Mouse (Mus musculus) forebrain, embryonic 11.5 days (tissue): ENCODE measurements around the gene Wdr19. TPM values are rescaled to one million over a fixed set of nuclear protein-coding genes. Genes with fewer than 3 reads are reported as not detected.

Source experiments
- ATAC-seq: fragments of 200-750 bp; cut with Nextera tagmentation; replicated peaks from 2 replicates; pipeline ENCODE4 v1.8.0; 2017; ENCODE audit warnings: moderate TSS enrichment; ENCODE audit not compliant: low FRiP score
- DNase-seq: peaks from one replicate; pipeline ENCODE4 v3.0.0-alpha.2; 2017; ENCODE audit warnings: low spot score
- H3K27ac ChIP-seq: fragments of 300-500 bp; sonication (generic); 2 replicates; pipeline ENCODE4 v1.5.1; 2014; ENCODE audit warnings: low read depth, low read length
- H3K27me3 ChIP-seq: fragments of 300-500 bp; sonication (generic); 2 replicates; pipeline ENCODE4 v1.6.1; 2014; ENCODE audit warnings: mild to moderate bottlenecking, low read length, mixed read lengths; ENCODE audit not compliant: control insufficient read depth, insufficient read depth
- H3K36me3 ChIP-seq: fragments of 300-500 bp; sonication (generic); 2 replicates; pipeline ENCODE4 v1.6.1; 2014; ENCODE audit warnings: mild to moderate bottlenecking, low read length, moderate library complexity, mixed read lengths; ENCODE audit not compliant: control insufficient read depth, insufficient read depth
- H3K4me1 ChIP-seq: fragments of 300-500 bp; sonication (generic); replicated peaks from 2 replicates; pipeline ENCODE4 v1.6.1; 2014; ENCODE audit warnings: low read length, mixed read lengths; ENCODE audit not compliant: control insufficient read depth, insufficient read depth
- H3K4me2 ChIP-seq: fragments of 300-500 bp; sonication (generic); 2 replicates; pipeline ENCODE4 v1.6.1; 2014; ENCODE audit warnings: low read depth, mild to moderate bottlenecking, low read length, moderate library complexity, mixed read lengths; ENCODE audit not compliant: severe bottlenecking
- H3K4me3 ChIP-seq: fragments of 300-500 bp; sonication (generic); 2 replicates; pipeline ENCODE4 v1.5.1; 2014; ENCODE audit warnings: low read depth, low read length
- H3K9ac ChIP-seq: fragments of 300-500 bp; sonication (generic); 2 replicates; pipeline ENCODE4 v1.6.1; 2014; ENCODE audit warnings: low read length
- H3K9me3 ChIP-seq: fragments of 300-500 bp; sonication (generic); 2 replicates; pipeline ENCODE4 v1.6.1; 2016; ENCODE audit warnings: low read length, mixed read lengths; ENCODE audit not compliant: control insufficient read depth
- WGBS: fragments of 180-500 bp; shearing (Covaris S2); extraction: QIAGEN DNeasy Blood & Tissue Kit; methylation state at CpG from one replicate; pipeline ENCODE4 v1.1.7; 2014; 5-methylcytosine and 5-hydroxymethylcytosine counted together
- polyA plus RNA-seq: library from polyadenylated mRNA; unstranded; fragments of >200 nt; fragmentation: Nextera tagmentation; extraction: Ambion mirVana; gene quantifications from 2 replicates; pipeline ENCODE4 v1.2.1, GENCODE M21; 2014

Wdr19 gene
- polyA plus RNA-seq, 1 experiment from 2014 or later: 15.2 TPM

- WGBS: 77% methylated on average over 21 of the region's 21 CpGs
- H3K4me3 ChIP-seq: no peak overlapping the region
- no peak overlapping the region for H3K27ac ChIP-seq
- H3K36me3 ChIP-seq: no peaks in the 10 kb centered on the region
- ATAC-seq (no peak), DNase-seq (no peak)
- no peaks in the 10 kb centered on the region for H3K9me3 ChIP-seq
- H3K27me3 ChIP-seq: no peaks in the 10 kb centered on the region
- H3K4me1 ChIP-seq: no peaks in the 10 kb centered on the region
- no peak overlapping the region for H3K9ac ChIP-seq
- H3K4me2 ChIP-seq: no peak overlapping the region
These were observed 18.2 kb upstream of the Wdr19 start for GRCm38 (mm10) chr5:65181160-65181793.

GRCm38 (mm10) chr5:65181794-65182169 is 17.7 kb upstream of the Wdr19 start:
- no peaks in the 10 kb centered on the region for H3K9me3 ChIP-seq
- no peak overlapping the region for H3K4me3 ChIP-seq
- ATAC-seq (no peak), DNase-seq (no peak)
- 83% methylated on average over 4 of the region's 4 CpGs for WGBS
- H3K27me3 ChIP-seq: no peaks in the 10 kb centered on the region
- H3K4me2 ChIP-seq: no peak overlapping the region
- no peaks in the 10 kb centered on the region for H3K4me1 ChIP-seq
- H3K9ac ChIP-seq: no peak overlapping the region
- H3K36me3 ChIP-seq: no peaks in the 10 kb centered on the region
- H3K27ac ChIP-seq: no peak overlapping the region

DNA sequence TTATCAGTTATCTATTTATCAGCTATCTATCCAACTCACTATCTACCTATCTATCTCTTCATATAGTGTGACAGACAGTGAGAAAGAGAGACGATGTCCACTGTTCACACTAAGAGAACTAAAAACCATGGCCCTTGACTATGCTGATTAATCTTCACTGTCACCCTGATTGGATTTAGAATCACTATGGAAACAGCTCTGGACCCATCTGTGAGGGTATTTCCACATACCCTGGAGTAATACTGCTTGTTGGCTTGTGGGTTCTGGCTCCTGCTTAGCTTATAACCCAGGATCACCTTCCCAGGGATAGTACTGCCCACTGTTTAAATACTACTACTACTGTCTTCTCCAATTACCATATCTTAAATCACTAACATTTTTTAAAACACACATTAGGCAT is 17.2 kb upstream of the Wdr19 start:
- no peak overlapping the region for H3K4me3 ChIP-seq
- ATAC-seq (no peak), DNase-seq (no peak)
- 91% methylated on average over 1 of the region's 1 CpGs for WGBS
- H3K27ac ChIP-seq: no peak overlapping the region
- no peaks in the 10 kb centered on the region for H3K9me3 ChIP-seq
- H3K4me1 ChIP-seq: no peaks in the 10 kb centered on the region
- no peak overlapping the region for H3K9ac ChIP-seq
- no peaks in the 10 kb centered on the region for H3K27me3 ChIP-seq
- H3K4me2 ChIP-seq: no peak overlapping the region
- no peaks in the 10 kb centered on the region for H3K36me3 ChIP-seq

DNA sequence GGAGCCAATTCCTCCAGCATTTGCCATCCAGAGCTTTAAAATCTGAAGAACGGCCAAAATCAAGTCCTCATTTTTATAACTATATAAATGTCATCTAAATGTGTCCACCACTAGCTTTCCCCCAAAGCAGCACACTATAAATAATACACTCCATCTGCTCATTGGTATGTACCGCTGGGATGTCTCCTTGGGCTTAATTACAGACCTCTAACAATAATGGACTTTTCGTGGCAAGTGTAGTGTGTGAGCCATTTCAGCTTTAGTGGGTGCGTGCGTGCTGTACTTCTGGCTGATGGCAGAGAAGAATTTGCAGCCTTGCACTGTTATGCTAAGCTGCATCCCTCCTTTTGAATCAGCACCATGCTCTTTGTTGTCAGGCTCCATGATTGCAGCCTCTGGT is 7.9 kb upstream of the Wdr19 start:
- DNase-seq: no peak
- H3K27me3 ChIP-seq: no peaks in the 10 kb centered on the region
- no peak for ATAC-seq
- H3K27ac ChIP-seq: no peak overlapping the region
- no peak overlapping the region for H3K4me2 ChIP-seq
- no peaks in the 10 kb centered on the region for H3K36me3 ChIP-seq
- no peaks in the 10 kb centered on the region for H3K9me3 ChIP-seq
- no peak overlapping the region for H3K4me3 ChIP-seq
- 89% methylated on average over 5 of the region's 5 CpGs for WGBS
- no peak overlapping the region for H3K9ac ChIP-seq
- no peaks in the 10 kb centered on the region for H3K4me1 ChIP-seq

GRCm38 (mm10) chr5:65194441-65194840 is 5.1 kb upstream of the Wdr19 start:
- H3K4me3 ChIP-seq: no peak overlapping the region
- no peak overlapping the region for H3K27ac ChIP-seq
- H3K36me3 ChIP-seq: no peaks in the 10 kb centered on the region
- H3K4me1 ChIP-seq: no peaks in the 10 kb centered on the region
- DNase-seq: no peak
- H3K9ac ChIP-seq: no peak overlapping the region
- no peaks in the 10 kb centered on the region for H3K27me3 ChIP-seq
- no peaks in the 10 kb centered on the region for H3K9me3 ChIP-seq
- no peak for ATAC-seq
- WGBS: 90% methylated on average over 9 of the region's 9 CpGs
- H3K4me2 ChIP-seq: no peak overlapping the region

- Histone ChIP-seq H3K4me2 (no peak overlapping the region), H3K9me3 (no peaks in the 10 kb centered on the region), H3K27me3 (no peaks in the 10 kb centered on the region), H3K9ac (no peak overlapping the region), H3K36me3 (no peaks in the 10 kb centered on the region), H3K4me3 (no peak overlapping the region), H3K4me1 (no peaks in the 10 kb centered on the region; the same call in 1 of the 2 replicates), H3K27ac (no peak overlapping the region)
- ATAC-seq (no peak), DNase-seq (no peak)
- 93% methylated on average over 2 of the region's 2 CpGs for WGBS
These were observed 5.2 kb downstream of the Wdr19 start for GRCm38 (mm10) chr5:65204726-65205125.

DNA sequence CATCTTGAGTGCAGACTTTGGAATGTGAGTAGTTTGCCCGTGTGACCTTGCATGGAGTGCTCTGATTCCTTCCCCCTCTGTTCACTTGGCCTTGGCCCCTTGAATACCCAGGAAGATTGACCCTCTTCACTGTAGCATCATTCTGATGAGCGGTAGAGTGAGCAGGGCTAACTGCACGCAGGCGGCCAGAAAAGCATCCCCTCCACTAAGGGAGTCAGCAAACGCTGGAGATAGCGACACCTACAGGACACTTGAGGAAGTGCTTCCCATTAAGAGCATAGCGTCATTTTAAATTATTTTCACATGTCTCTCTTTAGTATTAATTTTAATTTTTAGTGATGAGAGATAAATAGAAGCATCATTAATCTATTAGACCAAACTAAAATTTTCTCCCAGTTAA is 13.8 kb downstream of the Wdr19 start:
- ATAC-seq (0 out of 2 replicates have a peak, but pooled peaks have one; percentile 42), DNase-seq (peak; percentile 69)
- H3K36me3 ChIP-seq: no peaks in the 10 kb centered on the region
- no peaks in the 10 kb centered on the region for H3K27me3 ChIP-seq
- no peak overlapping the region for H3K4me2 ChIP-seq
- H3K9ac ChIP-seq: no peak overlapping the region
- H3K4me3 ChIP-seq: no peak overlapping the region
- H3K9me3 ChIP-seq: no peaks in the 10 kb centered on the region
- 17% methylated on average over 7 of the region's 7 CpGs for WGBS
- no peak overlapping the region for H3K27ac ChIP-seq
- H3K4me1 ChIP-seq: no peaks in the 10 kb centered on the region

DNA sequence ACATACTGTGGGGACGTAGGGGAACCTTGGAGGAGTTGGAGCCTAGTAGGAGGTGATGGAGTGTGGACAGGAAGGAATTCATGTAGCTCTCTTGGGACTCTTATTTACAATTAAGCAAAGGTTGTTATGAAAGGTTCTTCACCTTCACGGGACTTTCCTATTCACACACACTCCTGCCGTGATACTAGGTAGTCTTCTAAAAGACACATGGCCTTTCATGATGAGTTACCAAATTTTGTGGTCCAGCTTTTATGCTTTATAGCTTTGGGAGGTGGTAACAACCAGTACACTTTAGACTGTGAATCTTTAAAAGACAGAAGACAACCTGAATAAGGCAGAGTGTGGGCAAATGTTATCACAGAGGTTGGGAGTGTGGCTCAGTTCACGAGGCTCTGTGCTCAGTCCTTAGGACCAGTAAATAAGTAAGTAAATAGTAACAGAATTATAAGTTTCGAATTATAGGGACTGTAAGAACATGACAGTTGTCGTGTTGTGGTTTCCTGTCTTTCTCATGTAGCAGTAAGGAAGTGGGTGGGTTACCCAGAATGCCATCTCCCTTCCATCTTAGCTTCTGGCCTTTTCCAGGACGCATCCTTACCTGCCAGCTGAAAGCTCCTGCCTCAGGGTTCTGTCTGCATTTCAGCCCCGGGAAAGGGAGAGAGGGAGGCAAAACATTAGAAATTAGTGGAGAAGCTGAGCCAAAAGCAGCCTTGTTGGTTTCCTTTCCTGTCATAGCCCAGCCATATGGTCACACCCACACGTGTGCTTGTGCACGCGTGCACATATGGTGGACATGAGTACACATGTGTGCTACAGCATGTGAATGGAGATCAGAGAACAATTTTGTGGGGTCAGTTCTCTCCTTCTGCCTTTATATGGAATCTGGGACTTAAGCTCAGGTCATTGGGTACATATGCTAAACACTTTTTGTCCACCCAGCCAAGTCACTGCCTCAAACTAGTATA is 18.1 kb downstream of the Wdr19 start:
- 91% methylated on average over 11 of the region's 11 CpGs for WGBS
- no peaks in the 10 kb centered on the region for H3K27me3 ChIP-seq
- H3K4me1 ChIP-seq: no peaks in the 10 kb centered on the region
- no peak overlapping the region for H3K27ac ChIP-seq
- no peak overlapping the region for H3K4me2 ChIP-seq
- ATAC-seq (no peak), DNase-seq (no peak)
- H3K9me3 ChIP-seq: no peaks in the 10 kb centered on the region
- H3K9ac ChIP-seq: no peak overlapping the region
- no peak overlapping the region for H3K4me3 ChIP-seq
- H3K36me3 ChIP-seq: no peaks in the 10 kb centered on the region
